Mouse (Mus musculus): ENCODE measurements around the gene Gfod1. TPM values are rescaled to one million over a fixed set of nuclear protein-coding genes. Genes with fewer than 3 reads are reported as not detected.

Gfod1 gene
- polyA plus RNA-seq, 1 experiment from 2014 or later: 0.66 TPM

- DNase-seq (ENCODE audit: low spot score) (no peak), ATAC-seq (ENCODE audit: insufficient read depth, low FRiP score, low TSS enrichment) (no peak)
- 57% methylated on average over 5 of the region's 5 CpGs for WGBS
Measured at GRCm38 (mm10) chr13:43157370-43157769, 146.6 kb downstream of the Gfod1 start.

GRCm38 (mm10) chr13:43152005-43152520 lies 151.9 kb downstream of the Gfod1 start:
- H3K27ac ChIP-seq (ENCODE audit: low read depth, low read length): no peak overlapping the region
- H3K9me3 ChIP-seq (ENCODE audit: control insufficient read depth, low read length): no peaks in the 10 kb centered on the region
- 91% methylated on average over 14 of the region's 14 CpGs for WGBS

More at GRCm38 (mm10) chr13:43157370-43157769, 146.6 kb downstream of the Gfod1 start:
- no peaks in the 10 kb centered on the region for H3K4me1 ChIP-seq (ENCODE audit: control insufficient read depth, insufficient read depth, low read length)
- no peak overlapping the region for H3K9ac ChIP-seq (ENCODE audit: low read length)
- no peaks in the 10 kb centered on the region for H3K9me3 ChIP-seq (ENCODE audit: control insufficient read depth, low read length)
- H3K27ac ChIP-seq (ENCODE audit: low read depth, low read length): no peak overlapping the region
- no peaks in the 10 kb centered on the region for H3K27me3 ChIP-seq (ENCODE audit: control insufficient read depth, insufficient read depth, low read length)
- H3K4me2 ChIP-seq (ENCODE audit: low read depth): no peak overlapping the region
- no peaks in the 10 kb centered on the region; the same call in 1 of the 2 replicates for H3K36me3 ChIP-seq (ENCODE audit: control insufficient read depth, insufficient read depth, low read length)
- H3K4me3 ChIP-seq (ENCODE audit: low read depth, low read length): no peak overlapping the region

GRCm38 (mm10) chr13:43149661-43150060 lies 154.3 kb downstream of the Gfod1 start:
- Histone ChIP-seq H3K9me3 (ENCODE audit: control insufficient read depth, low read length) (no peaks in the 10 kb centered on the region), H3K4me1 (ENCODE audit: control insufficient read depth, insufficient read depth, low read length) (no peaks in the 10 kb centered on the region), H3K27ac (ENCODE audit: low read depth, low read length) (no peak overlapping the region), H3K4me3 (ENCODE audit: low read depth, low read length) (no peak overlapping the region), H3K27me3 (ENCODE audit: control insufficient read depth, insufficient read depth, low read length) (no peaks in the 10 kb centered on the region), H3K9ac (ENCODE audit: low read length) (no peak overlapping the region), H3K4me2 (ENCODE audit: low read depth) (no peak overlapping the region), H3K36me3 (ENCODE audit: control insufficient read depth, insufficient read depth, low read length) (peaks cover 3% of the 10 kb centered on the region)
- WGBS: 84% methylated on average over 3 of the region's 3 CpGs
- no peak for DNase-seq (ENCODE audit: low spot score)
- no peak for ATAC-seq (ENCODE audit: insufficient read depth, low FRiP score, low TSS enrichment)

More at GRCm38 (mm10) chr13:43152005-43152520, 151.9 kb downstream of the Gfod1 start:
- ATAC-seq (ENCODE audit: insufficient read depth, low FRiP score, low TSS enrichment): no peak
- Histone ChIP-seq H3K4me3 (ENCODE audit: low read depth, low read length) (no peak overlapping the region), H3K27me3 (ENCODE audit: control insufficient read depth, insufficient read depth, low read length) (no peaks in the 10 kb centered on the region), H3K36me3 (ENCODE audit: control insufficient read depth, insufficient read depth, low read length) (peaks cover 3% of the 10 kb centered on the region), H3K9ac (ENCODE audit: low read length) (no peak overlapping the region), H3K4me2 (ENCODE audit: low read depth) (no peak overlapping the region), H3K4me1 (ENCODE audit: control insufficient read depth, insufficient read depth, low read length) (no peaks in the 10 kb centered on the region)
- no peak for DNase-seq (ENCODE audit: low spot score)

GRCm38 (mm10) chr13:43148692-43149091 lies 155.3 kb downstream of the Gfod1 start:
- DNase-seq (ENCODE audit: low spot score) (no peak), ATAC-seq (ENCODE audit: insufficient read depth, low FRiP score, low TSS enrichment) (no peak)
- H3K9me3 ChIP-seq (ENCODE audit: control insufficient read depth, low read length): no peaks in the 10 kb centered on the region
- no peaks in the 10 kb centered on the region for H3K27me3 ChIP-seq (ENCODE audit: control insufficient read depth, insufficient read depth, low read length)
- WGBS: 67% methylated on average over 4 of the region's 4 CpGs
- no peak overlapping the region for H3K4me3 ChIP-seq (ENCODE audit: low read depth, low read length)
- peaks cover 3% of the 10 kb centered on the region for H3K36me3 ChIP-seq (ENCODE audit: control insufficient read depth, insufficient read depth, low read length)
- H3K9ac ChIP-seq (ENCODE audit: low read length): no peak overlapping the region
- no peaks in the 10 kb centered on the region for H3K4me1 ChIP-seq (ENCODE audit: control insufficient read depth, insufficient read depth, low read length)
- no peak overlapping the region for H3K27ac ChIP-seq (ENCODE audit: low read depth, low read length)
- H3K4me2 ChIP-seq (ENCODE audit: low read depth): no peak overlapping the region

- peaks cover 3% of the 10 kb centered on the region for H3K36me3 ChIP-seq (ENCODE audit: control insufficient read depth, insufficient read depth, low read length)
- H3K4me3 ChIP-seq (ENCODE audit: low read depth, low read length): no peak overlapping the region
- H3K4me2 ChIP-seq (ENCODE audit: low read depth): no peak overlapping the region
- H3K9ac ChIP-seq (ENCODE audit: low read length): no peak overlapping the region
- 44% methylated on average over 8 of the region's 8 CpGs for WGBS
- DNase-seq (ENCODE audit: low spot score): no peak
- no peak for ATAC-seq (ENCODE audit: insufficient read depth, low FRiP score, low TSS enrichment)
- H3K27ac ChIP-seq (ENCODE audit: low read depth, low read length): no peak overlapping the region
- no peaks in the 10 kb centered on the region for H3K27me3 ChIP-seq (ENCODE audit: control insufficient read depth, insufficient read depth, low read length)
- H3K4me1 ChIP-seq (ENCODE audit: control insufficient read depth, insufficient read depth, low read length): no peaks in the 10 kb centered on the region
- H3K9me3 ChIP-seq (ENCODE audit: control insufficient read depth, low read length): no peaks in the 10 kb centered on the region
Measured at GRCm38 (mm10) chr13:43146515-43147258, 157.3 kb downstream of the Gfod1 start.

Other genes starting within 250 kb of the Gfod1 start
- gene Tbc1d7, start 132.7 kb downstream of the Gfod1 start, polyA plus RNA-seq (2014; fragmentation: Nextera tagmentation; extraction: Ambion mirVana): 73.7 and 75.4 TPM in 2 replicates
- gene Sirt5, start 61.3 kb upstream of the Gfod1 start, polyA plus RNA-seq (2014; fragmentation: Nextera tagmentation; extraction: Ambion mirVana): 18.5 and 21.3 TPM in 2 replicates
- 172 and 184 TPM in 2 replicates for gene Nol7, start 94.2 kb upstream of the Gfod1 start, polyA plus RNA-seq (2014; fragmentation: Nextera tagmentation; extraction: Ambion mirVana)
- gene Ranbp9, start 177.1 kb upstream of the Gfod1 start, polyA plus RNA-seq (2014; fragmentation: Nextera tagmentation; extraction: Ambion mirVana): 10.9 and 12.5 TPM in 2 replicates

Measured in neural tube, embryonic 11.5 days (tissue).